Mouse (Mus musculus) ovary, postnatal 36 days (tissue): ENCODE results near the gene Fsd1.
"Not testable (repeated sequence)": the region's sequence is repeated elsewhere in the genome, so short reads cannot be mapped to it uniquely, and the experiment has no call there.

Experiments
- DNase-seq: peaks from one replicate; pipeline ENCODE4 v3.0.0; 2022; ENCODE audit warnings: low spot score, mixed read lengths

The Fsd1 gene

GRCm38 (mm10) chr17:55986030-55986961, at the start of gene Fsd1:
Fsd1 (plus strand) TSS chr17:55986509.
- peak; percentile 43 for DNase-seq

- not testable (repeated sequence) for DNase-seq
Observed at GRCm38 (mm10) chr17:55944387-55944865, 41.9 kb upstream of the Fsd1 start.

GRCm38 (mm10) chr17:55944866-55945682, 41.2 kb upstream of the Fsd1 start:
- DNase-seq, result peak; percentile 85

- DNase-seq, result no peak
Observed at GRCm38 (mm10) chr17:55945696-55946095, 40.6 kb upstream of the Fsd1 start.

GRCm38 (mm10) chr17:55948647-55949046, 37.7 kb upstream of the Fsd1 start:
- no peak for DNase-seq

GRCm38 (mm10) chr17:55949400-55949799, 36.9 kb upstream of the Fsd1 start, which contains the start of gene Zfp119b:
Zfp119b (minus strand) TSS chr17:55949500.
- DNase-seq, result no peak

- DNase-seq, result no peak
Observed at GRCm38 (mm10) chr17:55950601-55951000, 35.7 kb upstream of the Fsd1 start.

GRCm38 (mm10) chr17:55952041-55952440, 34.3 kb upstream of the Fsd1 start:
- no peak for DNase-seq

GRCm38 (mm10) chr17:55952447-55953027, 33.8 kb upstream of the Fsd1 start, which contains the start of gene Ebi3:
Ebi3 (plus strand) TSS chr17:55952640.
- DNase-seq, result no peak

GRCm38 (mm10) chr17:55953751-55954150, 32.6 kb upstream of the Fsd1 start:
- no peak for DNase-seq

GRCm38 (mm10) chr17:55954229-55954628, 32.1 kb upstream of the Fsd1 start:
- DNase-seq, result no peak

GRCm38 (mm10) chr17:55956129-55956528, 30.2 kb upstream of the Fsd1 start:
- DNase-seq, result peak; percentile 70

- DNase-seq, result no peak
Observed at GRCm38 (mm10) chr17:55956591-55956990, 29.7 kb upstream of the Fsd1 start.

GRCm38 (mm10) chr17:55957168-55957567, 29.1 kb upstream of the Fsd1 start:
- peak; percentile 66 for DNase-seq

GRCm38 (mm10) chr17:55957726-55958583, 28.4 kb upstream of the Fsd1 start:
- no peak for DNase-seq

GRCm38 (mm10) chr17:55958584-55958886, 27.8 kb upstream of the Fsd1 start:
- DNase-seq, result no peak

GRCm38 (mm10) chr17:55958918-55959728, 27.2 kb upstream of the Fsd1 start, which contains the start of gene Yju2:
Yju2 (plus strand) TSS chr17:55959099.
- DNase-seq, result peak; percentile 89

- no peak for DNase-seq
Observed at GRCm38 (mm10) chr17:55959946-55960740, 26.2 kb upstream of the Fsd1 start.

GRCm38 (mm10) chr17:55960791-55961190, 25.5 kb upstream of the Fsd1 start:
- DNase-seq, result no peak

- DNase-seq, result no peak
Observed at GRCm38 (mm10) chr17:55961631-55962030, 24.7 kb upstream of the Fsd1 start.
